Mouse (Mus musculus): ENCODE results near the gene Gm4922. TPM values are rescaled to one million over a fixed set of nuclear protein-coding genes. Genes with fewer than 3 reads are reported as not detected.

The Gm4922 gene
- polyA plus RNA-seq, 1 experiment from 2014 or later: 0.47 TPM

GRCm38 (mm10) chr10:18772537-18773179 is 13.9 kb downstream of the Gm4922 start:
- 0 out of 2 replicates have a peak, but pooled peaks cover 12% of the 10 kb centered on the region for H3K4me1 ChIP-seq (replicated peaks)
- H3K27me3 ChIP-seq: no peaks in the 10 kb centered on the region
- H3K4me2 ChIP-seq: no peak overlapping the region
- H3K9ac ChIP-seq: no peak overlapping the region
- ATAC-seq (ENCODE audit: low FRiP score): no peak
- WGBS: 54% methylated on average over 4 of the region's 4 CpGs
- no peaks in the 10 kb centered on the region for H3K36me3 ChIP-seq
- no peak overlapping the region for H3K4me3 ChIP-seq
- H3K9me3 ChIP-seq: no peaks in the 10 kb centered on the region
- no peak overlapping the region for H3K27ac ChIP-seq

- Histone ChIP-seq H3K36me3 (no peaks in the 10 kb centered on the region), H3K4me2 (no peak overlapping the region), H3K9me3 (peaks cover 2% of the 10 kb centered on the region; the same call in 1 of the 2 replicates), H3K4me1 (replicated peaks) (0 out of 2 replicates have a peak, but pooled peaks cover 7% of the 10 kb centered on the region), H3K4me3 (no peak overlapping the region), H3K9ac (no peak overlapping the region), H3K27ac (no peak overlapping the region), H3K27me3 (no peaks in the 10 kb centered on the region)
- no peak for ATAC-seq (ENCODE audit: low FRiP score)
- 57% methylated on average over 5 of the region's 5 CpGs for WGBS
Observed at GRCm38 (mm10) chr10:18769909-18770308, 16.7 kb downstream of the Gm4922 start.

DNA sequence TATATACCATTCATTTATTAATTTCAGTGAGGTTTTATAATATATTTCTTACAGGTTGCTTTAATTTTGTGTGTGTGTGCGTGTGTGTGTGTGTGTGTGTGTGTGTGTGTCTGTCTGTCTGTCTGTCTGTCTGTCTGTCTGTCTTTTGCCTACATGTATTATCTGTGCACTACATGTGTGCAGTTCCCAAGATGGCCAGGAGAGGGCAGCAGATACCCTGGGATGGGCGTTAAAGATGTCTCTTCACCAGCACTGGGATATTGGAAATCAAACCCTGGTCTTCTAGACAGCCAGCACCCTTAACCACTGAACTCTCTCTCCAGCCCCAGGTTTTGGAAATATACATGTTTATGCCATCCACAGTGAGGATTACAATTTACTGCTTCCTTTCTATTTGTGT is 26.4 kb downstream of the Gm4922 start:
- Histone ChIP-seq H3K9ac (no peak overlapping the region), H3K4me1 (replicated peaks) (no peaks in the 10 kb centered on the region), H3K4me3 (no peak overlapping the region), H3K36me3 (no peaks in the 10 kb centered on the region), H3K4me2 (no peak overlapping the region), H3K27ac (no peak overlapping the region), H3K9me3 (peaks cover 6% of the 10 kb centered on the region; the same call in 1 of the 2 replicates), H3K27me3 (no peaks in the 10 kb centered on the region)
- ATAC-seq (ENCODE audit: low FRiP score): no peak
- WGBS: 40% methylated on average over 2 of the region's 2 CpGs

DNA sequence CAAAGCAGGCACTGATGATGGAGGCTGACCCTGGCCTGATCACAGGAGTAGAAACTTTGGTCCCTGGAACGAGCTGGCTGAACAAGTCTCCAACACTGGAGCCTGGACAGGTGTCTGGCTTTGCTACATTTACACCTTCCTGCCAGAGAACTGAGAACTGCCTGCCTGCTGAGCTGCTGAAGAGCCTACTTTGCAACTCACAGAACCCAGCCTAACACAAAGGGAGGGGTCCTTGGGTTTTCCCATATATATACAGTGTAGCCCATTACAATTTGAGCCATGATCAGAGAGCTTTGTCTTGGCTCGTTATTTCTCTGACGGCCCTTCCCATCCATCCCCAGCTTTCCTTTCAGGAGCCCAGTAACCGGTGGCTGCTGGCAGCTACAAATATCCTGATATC is 36.5 kb downstream of the Gm4922 start:
- no peaks in the 10 kb centered on the region for H3K9me3 ChIP-seq
- H3K4me1 ChIP-seq (replicated peaks): no peaks in the 10 kb centered on the region
- no peak overlapping the region for H3K4me3 ChIP-seq
- 79% methylated on average over 4 of the region's 4 CpGs for WGBS
- no peak overlapping the region for H3K9ac ChIP-seq
- no peaks in the 10 kb centered on the region; the same call in 1 of the 2 replicates for H3K27me3 ChIP-seq
- no peak overlapping the region for H3K27ac ChIP-seq
- no peaks in the 10 kb centered on the region for H3K36me3 ChIP-seq
- H3K4me2 ChIP-seq: no peak overlapping the region
- ATAC-seq (ENCODE audit: low FRiP score): no peak

DNA sequence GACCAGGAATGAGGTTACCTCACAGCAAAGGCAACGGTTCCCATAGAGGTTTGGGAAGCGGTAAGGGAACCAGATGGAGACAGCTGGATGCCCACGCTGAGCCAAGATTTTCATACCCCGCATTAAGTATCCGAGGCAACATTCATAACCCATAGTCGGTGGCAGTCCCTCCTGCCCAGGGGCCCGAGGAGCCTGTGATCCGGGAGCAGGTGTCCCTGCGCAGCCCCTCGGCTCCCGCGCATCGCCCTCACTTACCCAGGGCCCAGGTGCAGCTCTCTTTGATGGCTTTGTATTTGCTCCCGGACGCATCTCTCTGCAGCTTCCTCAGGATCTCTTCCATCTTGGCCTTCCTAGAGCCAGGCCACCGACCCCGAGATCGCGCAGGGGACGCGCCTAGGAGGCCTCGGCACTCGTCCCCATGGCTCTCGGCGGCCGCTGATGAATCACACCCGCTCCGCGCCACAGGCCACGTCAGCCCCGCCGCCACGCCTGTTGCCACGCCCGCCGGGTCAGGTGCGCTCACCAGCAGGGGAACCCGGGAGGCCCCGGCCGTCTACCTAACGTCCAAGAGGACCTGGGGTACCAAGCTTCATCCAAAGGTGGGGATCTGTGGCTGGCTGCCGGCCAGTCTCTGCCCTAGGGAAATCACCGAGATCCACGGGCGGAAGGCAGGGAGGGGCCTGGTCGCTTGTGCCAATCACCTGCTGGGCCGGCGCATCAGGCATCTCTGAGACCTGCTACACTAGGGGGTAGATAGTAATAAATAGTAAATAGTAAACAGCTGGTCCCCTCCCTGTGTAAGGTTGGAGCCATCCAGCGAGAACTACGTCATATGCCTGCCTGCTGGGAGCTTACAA is 43.1 kb downstream of the Gm4922 start, which contains the start of gene Arfgef3:
TSS of gene Arfgef3 (minus strand) at position 664 of the 857 bp plus-strand sequence.
- Histone ChIP-seq H3K27me3 (no peaks in the 10 kb centered on the region; the same call in 1 of the 2 replicates), H3K9ac (peak within 1 kb of the TSS; percentile 85), H3K4me2 (peak within 1 kb of the TSS; percentile 71), H3K36me3 (no peaks in the 10 kb centered on the region), H3K4me3 (peak within 1 kb of the TSS; percentile 61), H3K9me3 (no peaks in the 10 kb centered on the region), H3K4me1 (replicated peaks) (peaks cover 20% of the 10 kb centered on the region), H3K27ac (peak within 1 kb of the TSS; percentile 95)
- ATAC-seq (ENCODE audit: low FRiP score): peak; percentile 90
- under 1% methylated on average over 50 of the region's 50 CpGs for WGBS

- ATAC-seq (ENCODE audit: low FRiP score): no peak
- WGBS: 40% methylated on average over 6 of the region's 6 CpGs
- H3K4me3 ChIP-seq: peak overlapping the region; percentile 61
- peak overlapping the region; percentile 95 for H3K27ac ChIP-seq
- peak overlapping the region; percentile 85 for H3K9ac ChIP-seq
- H3K4me1 ChIP-seq (replicated peaks): peaks cover 20% of the 10 kb centered on the region
- 0 out of 2 replicates have a peak, but pooled peaks cover 4% of the 10 kb centered on the region for H3K36me3 ChIP-seq
- H3K4me2 ChIP-seq: peak overlapping the region; percentile 71
- no peaks in the 10 kb centered on the region; the same call in 1 of the 2 replicates for H3K27me3 ChIP-seq
- H3K9me3 ChIP-seq: no peaks in the 10 kb centered on the region
Observed at GRCm38 (mm10) chr10:18742086-18742485, 44.5 kb downstream of the Gm4922 start.

- peak overlapping the region; percentile 61 for H3K4me3 ChIP-seq
- no peaks in the 10 kb centered on the region for H3K9me3 ChIP-seq
- H3K4me2 ChIP-seq: peak overlapping the region; percentile 71
- ATAC-seq (ENCODE audit: low FRiP score): no peak
- 0 out of 2 replicates have a peak, but pooled peaks cover 4% of the 10 kb centered on the region for H3K36me3 ChIP-seq
- H3K9ac ChIP-seq: peak overlapping the region; percentile 85; the same call in 1 of the 2 replicates
- H3K4me1 ChIP-seq (replicated peaks): peaks cover 20% of the 10 kb centered on the region
- peak overlapping the region; percentile 95; the same call in 1 of the 2 replicates for H3K27ac ChIP-seq
- H3K27me3 ChIP-seq: no peaks in the 10 kb centered on the region; the same call in 1 of the 2 replicates
- 83% methylated on average over 8 of the region's 8 CpGs for WGBS
Observed at GRCm38 (mm10) chr10:18741024-18741423, 45.6 kb downstream of the Gm4922 start.

Other genes with a start within 250 kb of the Gm4922 start
- gene Hebp2, start 240.7 kb downstream of the Gm4922 start, polyA plus RNA-seq (2015; fragmentation: Nextera tagmentation; extraction: Ambion mirVana): 12.3 and 12.8 TPM in 2 replicates
- gene Arfgef3, start 42.8 kb downstream of the Gm4922 start, polyA plus RNA-seq (2015; fragmentation: Nextera tagmentation; extraction: Ambion mirVana): 4.6 and 5.1 TPM in 2 replicates
- 4.7 and 5.3 TPM in 2 replicates for gene Perp, start 58.2 kb upstream of the Gm4922 start, polyA plus RNA-seq (2015; fragmentation: Nextera tagmentation; extraction: Ambion mirVana)
- gene Tnfaip3, start 228.9 kb upstream of the Gm4922 start, polyA plus RNA-seq (2015; fragmentation: Nextera tagmentation; extraction: Ambion mirVana): 1.9 and 2.1 TPM in 2 replicates